Mouse (Mus musculus) ES-E14 (cell line): ENCODE results near the gene Scg5.

Experiments used
- CHD2 ChIP-seq: IDR thresholded peaks from 2 replicates; pipeline ENCODE4 v1.6.1; 2014; ENCODE audit warnings: mild to moderate bottlenecking, low read depth, low read length, inconsistent platforms
- MAFK ChIP-seq: IDR thresholded peaks from 2 replicates; pipeline ENCODE4 v1.6.1; 2014; ENCODE audit warnings: mild to moderate bottlenecking, low read depth, low read length, inconsistent platforms; ENCODE audit not compliant: insufficient read depth

DNA sequence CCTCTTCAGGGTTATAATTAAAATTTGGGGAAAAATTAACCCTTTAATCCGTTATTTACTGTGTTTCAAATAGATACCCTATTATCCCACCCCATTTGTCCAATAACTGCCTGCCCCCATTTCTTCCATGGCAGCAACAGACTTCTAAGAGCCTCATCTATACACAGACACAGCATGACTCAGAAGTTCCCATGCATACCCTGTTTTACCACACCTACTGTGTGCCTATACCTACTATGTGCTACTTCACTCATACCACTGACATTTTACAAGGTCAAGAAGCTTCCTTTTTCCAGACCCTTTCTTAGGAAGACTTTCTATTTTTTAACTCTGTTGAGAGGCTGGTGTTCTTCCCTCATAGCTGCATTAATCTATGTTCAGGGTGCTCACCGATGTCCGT lies 35.4 kb downstream of the Scg5 start:
- TF ChIP-seq MAFK, result no peak
- no peak for TF ChIP-seq CHD2
